Mouse (Mus musculus): ENCODE measurements around the gene Pkp4. TPM values are rescaled to one million over a fixed set of nuclear protein-coding genes. Genes with fewer than 3 reads are reported as not detected.

The Pkp4 gene
- polyA plus RNA-seq, 1 experiment from 2014 or later, result 14.8 TPM

- Histone ChIP-seq H3K27me3 (replicated peaks; ENCODE audit: insufficient read depth, low read length) (no peaks in the 10 kb centered on the region), H3K4me3 (ENCODE audit: low read depth, low read length) (no peak overlapping the region), H3K4me1 (ENCODE audit: insufficient read depth, low read depth, low read length) (peaks cover 17% of the 10 kb centered on the region; the same call in 1 of the 2 replicates), H3K36me3 (ENCODE audit: insufficient read depth, low read length) (no peaks in the 10 kb centered on the region), H3K4me2 (replicated peaks; ENCODE audit: low read depth, low read length) (no peak overlapping the region), H3K9me3 (ENCODE audit: low read length) (no peaks in the 10 kb centered on the region), H3K27ac (ENCODE audit: low read length) (no peak overlapping the region), H3K9ac (replicated peaks; ENCODE audit: low read depth) (no peak overlapping the region)
- no peak for ATAC-seq
- DNase-seq (ENCODE audit: low spot score), result no peak
- WGBS, result 82% methylated on average over 2 of the region's 2 CpGs
- TF ChIP-seq CTCF (IDR thresholded peaks at IDR 0.05), result no peak
Measured at GRCm38 (mm10) chr2:59289411-59289810, 128.8 kb downstream of the Pkp4 start.

GRCm38 (mm10) chr2:59290391-59290790, 129.7 kb downstream of the Pkp4 start:
- WGBS, result 65% methylated on average over 3 of the region's 3 CpGs
- Histone ChIP-seq H3K9me3 (ENCODE audit: low read length) (no peaks in the 10 kb centered on the region), H3K36me3 (ENCODE audit: insufficient read depth, low read length) (no peaks in the 10 kb centered on the region), H3K4me3 (ENCODE audit: low read depth, low read length) (no peak overlapping the region), H3K27me3 (replicated peaks; ENCODE audit: insufficient read depth, low read length) (no peaks in the 10 kb centered on the region), H3K9ac (replicated peaks; ENCODE audit: low read depth) (no peak overlapping the region), H3K4me2 (replicated peaks; ENCODE audit: low read depth, low read length) (no peak overlapping the region), H3K27ac (ENCODE audit: low read length) (no peak overlapping the region), H3K4me1 (ENCODE audit: insufficient read depth, low read depth, low read length) (peaks cover 9% of the 10 kb centered on the region; the same call in 1 of the 2 replicates)
- ATAC-seq, result no peak
- TF ChIP-seq EP300 (IDR thresholded peaks at IDR 0.05), result no peak
- DNase-seq (ENCODE audit: low spot score), result no peak

GRCm38 (mm10) chr2:59299831-59300230, 139.2 kb downstream of the Pkp4 start:
- Histone ChIP-seq H3K4me2 (replicated peaks; ENCODE audit: low read depth, low read length) (no peak overlapping the region), H3K4me3 (ENCODE audit: low read depth, low read length) (no peak overlapping the region), H3K9me3 (ENCODE audit: low read length) (no peaks in the 10 kb centered on the region), H3K27ac (ENCODE audit: low read length) (no peak overlapping the region), H3K36me3 (ENCODE audit: insufficient read depth, low read length) (no peaks in the 10 kb centered on the region), H3K4me1 (ENCODE audit: insufficient read depth, low read depth, low read length) (no peaks in the 10 kb centered on the region), H3K27me3 (replicated peaks; ENCODE audit: insufficient read depth, low read length) (no peaks in the 10 kb centered on the region), H3K9ac (replicated peaks; ENCODE audit: low read depth) (no peak overlapping the region)
- WGBS, result 82% methylated on average over 3 of the region's 3 CpGs
- no peak for ATAC-seq
- no peak for DNase-seq (ENCODE audit: low spot score)
- TF ChIP-seq CTCF (IDR thresholded peaks at IDR 0.05), result no peak
- TF ChIP-seq EP300 (IDR thresholded peaks at IDR 0.05), result no peak

- no peaks in the 10 kb centered on the region for H3K36me3 ChIP-seq (ENCODE audit: insufficient read depth, low read length)
- no peak overlapping the region for H3K27ac ChIP-seq (ENCODE audit: low read length)
- DNase-seq (ENCODE audit: low spot score) (no peak), ATAC-seq (no peak)
- H3K27me3 ChIP-seq (replicated peaks; ENCODE audit: insufficient read depth, low read length), result no peaks in the 10 kb centered on the region
- no peak overlapping the region for H3K4me3 ChIP-seq (ENCODE audit: low read depth, low read length)
- H3K4me1 ChIP-seq (ENCODE audit: insufficient read depth, low read depth, low read length), result no peaks in the 10 kb centered on the region
- H3K9me3 ChIP-seq (ENCODE audit: low read length), result no peaks in the 10 kb centered on the region
- TF ChIP-seq CTCF (IDR thresholded peaks at IDR 0.05) (no peak), EP300 (IDR thresholded peaks at IDR 0.05) (no peak)
- H3K9ac ChIP-seq (replicated peaks; ENCODE audit: low read depth), result no peak overlapping the region
- no peak overlapping the region for H3K4me2 ChIP-seq (replicated peaks; ENCODE audit: low read depth, low read length)
- WGBS, result 54% methylated on average over 12 of the region's 12 CpGs
Measured at GRCm38 (mm10) chr2:59301671-59302070, 141.0 kb downstream of the Pkp4 start.

- WGBS, result 61% methylated on average over 6 of the region's 6 CpGs
- TF ChIP-seq EP300 (IDR thresholded peaks at IDR 0.05), result no peak
- no peak for TF ChIP-seq CTCF (IDR thresholded peaks at IDR 0.05)
- no peak overlapping the region for H3K9ac ChIP-seq (replicated peaks; ENCODE audit: low read depth)
- no peaks in the 10 kb centered on the region for H3K4me1 ChIP-seq (ENCODE audit: insufficient read depth, low read depth, low read length)
- no peaks in the 10 kb centered on the region for H3K36me3 ChIP-seq (ENCODE audit: insufficient read depth, low read length)
- H3K27ac ChIP-seq (ENCODE audit: low read length), result no peak overlapping the region
- no peak overlapping the region for H3K4me3 ChIP-seq (ENCODE audit: low read depth, low read length)
- no peaks in the 10 kb centered on the region for H3K9me3 ChIP-seq (ENCODE audit: low read length)
- no peak for ATAC-seq
- no peak overlapping the region for H3K4me2 ChIP-seq (replicated peaks; ENCODE audit: low read depth, low read length)
- DNase-seq (ENCODE audit: low spot score), result no peak
- H3K27me3 ChIP-seq (replicated peaks; ENCODE audit: insufficient read depth, low read length), result no peaks in the 10 kb centered on the region
Measured at GRCm38 (mm10) chr2:59302430-59302829, 141.8 kb downstream of the Pkp4 start.

- 63% methylated on average over 12 of the region's 12 CpGs for WGBS
- TF ChIP-seq EP300 (IDR thresholded peaks at IDR 0.05), result no peak
- TF ChIP-seq CTCF (IDR thresholded peaks at IDR 0.05), result no peak
- Histone ChIP-seq H3K9me3 (ENCODE audit: low read length) (no peaks in the 10 kb centered on the region), H3K27ac (ENCODE audit: low read length) (no peak overlapping the region), H3K4me2 (replicated peaks; ENCODE audit: low read depth, low read length) (no peak overlapping the region), H3K27me3 (replicated peaks; ENCODE audit: insufficient read depth, low read length) (no peaks in the 10 kb centered on the region), H3K36me3 (ENCODE audit: insufficient read depth, low read length) (0 out of 2 replicates have a peak, but pooled peaks cover 9% of the 10 kb centered on the region), H3K9ac (replicated peaks; ENCODE audit: low read depth) (no peak overlapping the region), H3K4me3 (ENCODE audit: low read depth, low read length) (no peak overlapping the region), H3K4me1 (ENCODE audit: insufficient read depth, low read depth, low read length) (no peaks in the 10 kb centered on the region)
- no peak for ATAC-seq
- no peak for DNase-seq (ENCODE audit: low spot score)
Measured at GRCm38 (mm10) chr2:59303530-59304063, 142.9 kb downstream of the Pkp4 start.

- no peaks in the 10 kb centered on the region for H3K27me3 ChIP-seq (replicated peaks; ENCODE audit: insufficient read depth, low read length)
- H3K36me3 ChIP-seq (ENCODE audit: insufficient read depth, low read length), result peaks cover 15% of the 10 kb centered on the region; the same call in 1 of the 2 replicates
- no peaks in the 10 kb centered on the region for H3K9me3 ChIP-seq (ENCODE audit: low read length)
- TF ChIP-seq CTCF (IDR thresholded peaks at IDR 0.05) (no peak), EP300 (IDR thresholded peaks at IDR 0.05) (no peak)
- H3K4me2 ChIP-seq (replicated peaks; ENCODE audit: low read depth, low read length), result no peak overlapping the region
- no peaks in the 10 kb centered on the region for H3K4me1 ChIP-seq (ENCODE audit: insufficient read depth, low read depth, low read length)
- no peak overlapping the region for H3K27ac ChIP-seq (ENCODE audit: low read length)
- no peak overlapping the region for H3K9ac ChIP-seq (replicated peaks; ENCODE audit: low read depth)
- no peak for DNase-seq (ENCODE audit: low spot score)
- no peak overlapping the region for H3K4me3 ChIP-seq (ENCODE audit: low read depth, low read length)
- WGBS, result 87% methylated on average over 8 of the region's 8 CpGs
- ATAC-seq, result no peak
Measured at GRCm38 (mm10) chr2:59307302-59307701, 146.7 kb downstream of the Pkp4 start.
